Mouse (Mus musculus) ZHBTc4 (cell line): ENCODE results near the gene Pcmtd2.
"Not testable (repeated sequence)": the region's sequence is repeated elsewhere in the genome, so short reads cannot be mapped to it uniquely, and the experiment has no call there.

ENCODE experiments used
- DNase-seq: peaks from one replicate; pipeline ENCODE4 v3.0.0-alpha.2; 2011; ENCODE audit warnings: low read depth, low spot score

Pcmtd2 gene

DNA sequence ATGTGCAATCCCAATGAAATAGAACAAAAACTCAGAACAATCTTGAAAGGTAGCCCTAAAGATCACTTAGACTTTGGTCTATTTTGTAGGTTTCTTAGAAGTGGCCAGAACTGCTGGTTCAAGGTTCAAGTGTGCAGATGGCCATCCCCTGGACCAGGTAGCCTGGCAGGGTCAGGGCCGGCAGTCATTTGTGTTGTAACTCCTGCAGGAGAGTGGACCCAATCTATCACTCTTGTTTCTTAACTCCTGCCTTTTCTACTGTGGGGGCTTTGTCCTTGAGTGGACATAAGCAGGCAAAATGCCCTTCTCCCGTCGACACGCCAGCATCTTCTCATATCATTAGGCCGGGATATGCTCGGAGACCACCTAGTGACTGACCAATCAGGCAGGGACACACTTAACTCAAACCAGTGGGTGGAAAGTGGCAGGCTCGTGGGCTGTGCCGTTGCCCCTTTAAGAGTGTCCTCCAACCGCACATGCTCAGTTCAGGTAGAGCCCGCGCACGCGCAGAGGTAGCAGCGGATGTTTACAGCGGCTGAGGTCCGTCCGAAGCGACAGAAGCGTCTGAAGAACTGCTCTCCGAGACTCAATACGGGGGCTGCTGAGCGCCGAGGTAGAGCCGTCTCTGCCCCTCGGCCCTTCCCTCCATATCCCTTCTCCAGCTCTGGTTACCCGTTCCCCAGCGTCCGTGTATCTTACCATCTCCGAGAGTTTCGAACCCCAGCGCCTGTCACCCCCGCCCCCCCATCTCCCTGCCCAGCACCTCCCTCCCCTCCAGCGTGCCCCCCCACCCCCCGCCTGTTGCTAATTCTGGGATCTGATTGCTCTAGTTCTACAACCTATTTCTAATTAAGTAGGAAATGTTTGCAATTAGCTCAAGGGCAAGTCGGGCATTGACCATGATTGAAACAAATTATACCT is at the start of gene Pcmtd2:
Gene Pcmtd2 (plus strand): TSS at position 483 of the 921 bp plus-strand sequence.
- peak; percentile 94 for DNase-seq

DNA sequence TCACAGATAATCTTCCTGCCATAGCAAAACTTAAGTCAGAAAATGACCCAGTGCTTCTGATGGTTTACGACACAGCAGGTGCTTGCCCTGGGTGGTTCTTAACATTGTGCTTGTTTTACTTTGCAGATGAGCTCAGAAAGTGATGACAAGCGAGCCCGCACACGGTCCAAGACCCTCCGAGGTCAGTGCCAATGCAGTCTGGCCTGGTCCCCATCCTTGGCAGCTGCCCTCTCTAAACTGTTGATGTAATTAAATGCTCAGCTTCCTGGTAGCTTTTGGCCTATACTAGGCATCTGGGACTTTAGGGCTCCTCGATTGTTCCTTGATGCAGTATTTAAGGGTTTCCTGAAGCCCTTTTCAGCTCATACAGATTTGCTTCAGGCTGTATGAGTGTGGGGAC is 48.3 kb upstream of the Pcmtd2 start:
- no peak for DNase-seq

DNA sequence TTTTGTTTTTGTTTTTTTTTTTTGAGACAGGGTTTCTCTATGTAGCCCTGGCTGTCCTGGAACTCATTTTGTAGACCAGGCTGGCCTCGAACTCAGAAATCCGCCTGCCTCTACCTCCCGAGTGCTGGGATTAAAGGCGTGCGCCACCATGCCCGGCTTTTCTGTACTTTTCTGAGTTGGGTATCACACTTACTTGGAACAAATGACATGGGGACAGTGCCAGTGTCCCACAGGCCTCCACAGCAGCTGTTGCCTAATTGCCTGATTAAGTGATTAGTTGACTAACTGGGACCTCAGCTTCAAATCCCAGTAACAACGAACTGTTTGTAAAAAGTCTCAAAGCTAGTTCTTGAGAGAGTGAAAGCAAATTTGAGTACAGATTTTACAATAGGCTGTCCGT is 44.5 kb upstream of the Pcmtd2 start:
- DNase-seq, result not testable (repeated sequence)

DNA sequence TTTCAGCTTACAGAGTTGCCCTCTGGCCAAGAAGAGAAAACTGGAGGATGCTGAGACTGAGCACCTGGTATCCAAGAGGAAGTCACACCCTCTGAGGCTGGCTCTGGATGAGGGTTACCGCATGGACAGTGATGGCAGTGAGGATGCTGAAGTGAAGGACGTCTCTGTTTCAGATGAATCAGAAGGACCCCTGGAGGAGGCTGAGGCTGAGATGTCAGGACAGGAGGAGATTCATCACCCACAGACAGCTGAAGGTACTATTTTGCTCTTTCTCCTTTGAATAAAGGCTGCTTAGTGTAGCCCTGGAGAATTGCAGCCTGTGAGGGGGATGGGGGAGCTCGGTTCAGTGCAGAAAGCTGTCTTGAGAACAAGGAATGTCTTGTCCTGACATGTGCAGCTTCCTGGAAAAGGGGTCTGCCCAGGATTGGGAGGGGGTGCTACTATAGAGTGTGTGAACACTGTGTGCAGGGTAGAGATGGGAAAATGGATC is 42.0 kb upstream of the Pcmtd2 start:
- DNase-seq, result no peak

DNA sequence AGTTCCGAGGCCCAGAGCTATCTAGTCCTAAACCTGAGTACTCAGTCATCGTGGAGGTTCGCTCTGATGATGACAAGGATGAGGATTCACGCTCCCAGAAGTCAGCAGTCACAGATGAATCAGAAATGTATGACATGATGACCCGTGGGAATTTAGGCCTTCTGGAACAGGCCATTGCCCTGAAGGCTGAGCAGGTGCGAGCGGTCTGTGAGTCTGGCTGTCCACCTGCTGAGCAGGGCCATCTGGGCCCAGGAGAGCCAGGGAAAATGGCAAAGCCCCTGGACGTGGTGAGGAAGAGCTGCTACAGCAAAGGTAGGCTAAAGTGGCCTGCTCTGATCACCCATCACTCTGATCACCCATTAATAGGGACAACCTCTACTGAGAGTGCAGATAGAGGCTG is 40.0 kb upstream of the Pcmtd2 start:
- DNase-seq, result no peak

DNA sequence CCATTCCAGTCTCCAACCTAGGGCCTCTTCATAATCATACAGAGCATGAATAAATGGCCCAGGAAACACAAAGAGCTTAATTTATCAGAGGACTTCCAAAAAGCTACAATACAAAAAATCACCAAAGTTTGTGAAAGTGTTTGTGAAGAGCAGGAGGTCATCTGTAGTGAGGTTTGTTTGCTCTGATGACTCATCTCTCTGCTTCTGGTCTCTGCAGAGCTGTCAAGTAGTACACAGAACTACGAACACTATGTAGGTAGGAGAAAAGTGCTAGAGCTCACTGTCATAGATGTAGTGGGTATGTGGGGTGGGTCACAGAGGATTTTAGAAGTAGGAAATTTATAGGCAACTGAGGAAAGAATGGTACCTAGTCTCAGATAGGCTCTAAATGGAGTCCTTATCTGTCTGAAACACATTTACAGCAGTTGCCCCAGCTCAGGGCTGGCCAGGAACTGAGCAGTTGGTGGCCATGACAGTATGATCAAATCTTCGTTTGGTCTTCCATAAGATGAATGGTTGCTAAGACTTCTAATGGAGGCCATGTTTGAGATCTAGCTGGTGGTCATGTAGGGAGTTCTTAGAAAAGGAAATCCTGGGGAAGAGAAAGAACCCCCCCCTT is 8.5 kb upstream of the Pcmtd2 start:
- DNase-seq, result no peak

DNA sequence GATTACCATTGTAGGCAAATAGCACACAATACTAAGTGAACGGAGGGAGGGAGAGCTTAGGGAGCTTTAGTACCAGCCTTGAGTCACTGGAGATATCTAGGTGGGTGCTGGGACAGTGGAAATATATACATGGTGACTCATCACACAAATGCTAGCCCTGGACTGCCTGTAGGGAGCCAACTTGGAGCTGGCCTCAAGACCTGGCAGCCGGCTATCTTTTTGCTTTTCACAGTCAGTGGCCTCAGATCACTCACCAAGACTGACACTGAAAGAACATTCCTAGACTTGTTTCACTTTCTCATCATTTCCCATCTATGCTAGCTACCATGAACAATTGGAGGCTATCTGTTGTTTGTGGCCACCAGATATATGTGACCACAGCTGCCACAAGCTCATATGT is 4.9 kb upstream of the Pcmtd2 start:
- DNase-seq, result no peak

GRCm38 (mm10) chr2:181838293-181838680 is 633 bp downstream of the Pcmtd2 start:
- peak; percentile 13 for DNase-seq

DNA sequence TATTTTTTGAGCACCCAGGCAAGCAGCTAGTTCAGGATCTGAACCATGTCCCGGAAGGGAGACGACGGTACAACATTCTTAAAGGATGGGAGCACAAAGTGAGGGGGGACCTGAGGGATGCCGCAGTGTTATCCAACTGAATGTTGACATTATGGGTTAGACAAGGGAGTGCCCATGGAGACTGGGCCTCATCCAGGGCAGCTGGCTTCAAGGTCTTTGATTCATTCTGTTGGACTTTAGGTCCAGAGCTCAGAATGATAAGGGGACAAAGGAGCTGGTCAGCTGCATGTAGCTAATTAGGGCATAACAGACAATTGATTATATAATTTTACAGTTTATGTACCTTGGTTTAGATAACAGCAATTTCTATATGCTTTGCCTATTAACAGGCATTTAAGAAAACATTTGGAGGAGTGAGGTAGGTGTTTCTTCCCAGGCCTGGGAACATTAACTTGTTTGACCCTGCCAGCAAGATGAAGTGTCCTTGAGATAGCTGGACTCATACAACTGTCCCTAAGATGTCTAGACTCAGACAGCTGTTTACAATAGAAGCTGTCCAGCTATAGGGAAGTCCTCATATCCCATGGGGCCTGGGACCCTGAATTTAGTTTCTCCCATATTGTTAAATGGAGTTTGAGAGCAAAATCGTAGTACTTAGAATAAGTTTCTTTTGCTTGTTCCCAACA is 8.2 kb downstream of the Pcmtd2 start:
- DNase-seq, result no peak

DNA sequence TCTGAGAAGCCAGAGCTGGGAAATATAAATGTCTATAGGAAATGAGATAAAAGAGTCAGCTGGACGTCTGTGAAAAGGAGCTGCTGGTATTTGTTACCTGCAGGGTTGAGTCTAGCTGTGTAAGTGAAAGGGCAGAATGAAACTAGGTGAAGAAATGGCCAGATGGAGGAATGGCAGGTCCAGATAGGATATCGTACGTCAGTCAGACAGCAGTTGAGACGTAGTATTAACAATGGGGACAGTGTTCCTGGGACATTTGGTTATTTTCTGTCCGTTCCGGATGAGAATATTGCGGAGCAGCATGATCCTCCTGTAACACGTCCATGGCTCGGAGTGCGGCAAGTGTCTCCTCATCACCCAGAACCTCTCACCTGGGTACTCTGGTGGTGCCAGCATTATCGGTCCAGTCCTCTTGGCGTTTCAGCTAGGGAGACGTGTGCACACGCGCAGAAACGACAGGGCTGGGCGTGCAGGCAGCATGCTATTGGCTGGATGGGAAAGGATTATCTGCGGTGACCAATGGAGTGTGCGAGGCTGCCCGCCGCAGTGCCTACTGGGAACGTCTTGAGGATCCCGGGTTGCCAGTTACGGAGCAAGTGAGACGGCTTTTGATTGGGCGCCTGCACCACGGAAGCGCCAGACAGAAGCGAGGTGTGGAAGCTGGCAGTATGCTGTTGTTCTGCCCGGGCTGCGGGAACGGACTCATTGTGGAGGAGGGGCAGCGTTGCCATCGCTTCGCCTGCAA is 26.3 kb downstream of the Pcmtd2 start, which contains the start of gene Polr3k:
Gene Polr3k (plus strand): TSS at position 547 of the 745 bp plus-strand sequence.
- DNase-seq, result peak; percentile 97

GRCm38 (mm10) chr2:181864536-181864860 is 26.8 kb downstream of the Pcmtd2 start:
- no peak for DNase-seq

GRCm38 (mm10) chr2:181866931-181867330 is 29.3 kb downstream of the Pcmtd2 start:
- DNase-seq, result peak; percentile 74

GRCm38 (mm10) chr2:181871039-181871438 is 33.4 kb downstream of the Pcmtd2 start:
- DNase-seq, result no peak

DNA sequence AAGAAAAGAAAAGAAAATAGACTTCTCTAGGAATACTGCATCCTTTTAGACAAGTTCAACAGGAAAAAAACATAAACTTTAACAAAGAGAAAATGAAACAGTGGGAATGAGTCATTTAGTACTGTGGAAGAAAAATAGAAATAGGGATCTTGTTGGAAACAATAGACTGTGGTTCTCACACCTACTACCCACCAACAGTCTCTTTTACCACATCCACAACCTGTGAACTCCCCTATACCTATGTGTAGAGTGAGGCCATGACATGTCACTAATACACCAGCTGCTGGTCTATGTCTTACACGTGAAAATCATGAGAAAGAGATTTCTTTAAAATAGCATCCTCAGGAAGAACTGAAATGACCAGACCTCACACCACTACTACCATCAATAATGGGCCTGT is 41.2 kb downstream of the Pcmtd2 start:
- no peak for DNase-seq

GRCm38 (mm10) chr2:181883022-181883749 is 45.5 kb downstream of the Pcmtd2 start:
- no peak for DNase-seq
